Mouse (Mus musculus) testis, adult 2 months (tissue): ENCODE results near the gene Pfdn5. TPM values are rescaled to one million over a fixed set of nuclear protein-coding genes. Genes with fewer than 3 reads are reported as not detected.
"Not testable (repeated sequence)": the region's sequence is repeated elsewhere in the genome, so short reads cannot be mapped to it uniquely, and the experiment has no call there.

ENCODE experiments used
- H3K27ac ChIP-seq: fragments of 200-500 bp; 2 replicates; pipeline ENCODE4 v1.5.1; 2012; ENCODE audit warnings: low read depth, low read length; ENCODE audit not compliant: control insufficient read depth, insufficient read depth
- H3K27me3 ChIP-seq: fragments of 200-500 bp; 2 replicates; pipeline ENCODE4 v1.6.1; 2012; ENCODE audit warnings: mild to moderate bottlenecking, low read length, moderate library complexity; ENCODE audit not compliant: control insufficient read depth, insufficient read depth
- H3K36me3 ChIP-seq: fragments of 200-500 bp; 2 replicates; pipeline ENCODE4 v1.6.1; 2012; ENCODE audit warnings: mild to moderate bottlenecking, low read length; ENCODE audit not compliant: control insufficient read depth, insufficient read depth
- H3K4me1 ChIP-seq: fragments of 200-500 bp; 2 replicates; pipeline ENCODE4 v1.6.1; 2012; ENCODE audit warnings: low read length; ENCODE audit not compliant: control insufficient read depth, insufficient read depth
- H3K4me3 ChIP-seq: fragments of 200-500 bp; 2 replicates; pipeline ENCODE4 v1.5.1; 2012; ENCODE audit warnings: low read depth, mild to moderate bottlenecking, low read length, moderate library complexity, mixed read lengths; ENCODE audit not compliant: control insufficient read depth
- CTCF ChIP-seq: fragments of 200-500 bp; IDR thresholded peaks from 2 replicates; pipeline ENCODE4 v1.5.1; 2012; ENCODE audit warnings: low read depth, mild to moderate bottlenecking, inconsistent platforms, low read length, moderate library complexity; ENCODE audit not compliant: control insufficient read depth, insufficient read depth, insufficient replicate concordance
- POLR2A ChIP-seq: fragments of 200-500 bp; IDR thresholded peaks from 2 replicates; pipeline ENCODE4 v1.6.1; 2012; ENCODE audit warnings: low read depth, mild to moderate bottlenecking, inconsistent platforms, low read length, moderate library complexity; ENCODE audit not compliant: control insufficient read depth
- polyA plus RNA-seq: library from polyadenylated mRNA; depleted of rRNA; stranded (reverse); fragments of >200 nt; gene quantifications from 2 replicates; pipeline ENCODE4 v1.2.3, GENCODE M21; 2012

Pfdn5 gene
- polyA plus RNA-seq, 1 experiment = 331 TPM

DNA sequence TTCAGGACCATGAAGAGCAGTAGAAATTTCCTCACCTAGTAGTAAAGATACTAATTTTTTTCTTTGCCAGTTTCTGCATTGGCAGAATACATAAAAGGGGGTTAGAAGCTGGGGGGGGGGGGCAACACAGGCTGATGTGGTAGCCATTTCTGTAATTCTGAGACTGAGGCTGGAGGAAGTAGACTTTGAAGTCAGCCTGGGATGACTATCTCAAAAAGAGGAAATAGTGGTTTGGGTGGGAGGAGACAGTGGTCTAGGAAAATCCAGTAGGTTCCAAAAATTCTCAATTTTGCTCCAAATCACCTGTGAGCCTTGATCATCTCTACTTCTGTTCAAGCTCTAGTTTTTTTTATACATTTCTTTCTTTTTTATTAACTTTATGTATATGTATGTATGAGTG, 14.4 kb upstream of the Pfdn5 start:
- Histone ChIP-seq H3K4me1 (no peaks in the 10 kb centered on the region), H3K27ac (no peak overlapping the region), H3K36me3 (peaks cover 6% of the 10 kb centered on the region), H3K4me3 (no peak overlapping the region), H3K27me3 (no peaks in the 10 kb centered on the region)
- no peak for TF ChIP-seq POLR2A
- no peak for TF ChIP-seq CTCF

DNA sequence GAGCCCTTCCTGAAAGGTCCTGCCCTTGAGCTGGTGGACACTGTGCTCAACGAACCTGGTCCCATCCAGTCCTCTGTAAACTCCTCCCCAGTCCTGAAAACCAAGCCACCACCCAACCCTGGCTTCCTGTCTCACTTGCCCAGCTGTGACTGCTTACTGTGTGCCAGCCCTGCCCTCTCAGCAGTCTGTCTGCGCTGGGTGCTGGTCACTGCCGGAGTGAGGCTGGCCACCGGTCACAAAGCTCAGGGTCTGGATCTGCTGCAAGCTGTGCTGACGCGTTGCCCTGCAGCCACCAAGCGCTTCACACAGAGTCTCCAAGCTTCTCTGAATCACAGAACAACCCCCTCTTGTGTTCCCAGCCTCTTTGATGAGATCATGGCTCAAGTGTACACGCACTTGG, 10.6 kb upstream of the Pfdn5 start:
- peaks cover 6% of the 10 kb centered on the region for H3K36me3 ChIP-seq

GRCm38 (mm10) chr15:102316263-102316662, 9.7 kb upstream of the Pfdn5 start:
- TF ChIP-seq CTCF (peak; percentile 39; the same call in 1 of the 2 replicates), POLR2A (no peak)
- no peaks in the 10 kb centered on the region for H3K4me1 ChIP-seq
- no peak overlapping the region for H3K4me3 ChIP-seq
- H3K27me3 ChIP-seq = no peaks in the 10 kb centered on the region
- no peak overlapping the region for H3K27ac ChIP-seq
- peaks cover 5% of the 10 kb centered on the region for H3K36me3 ChIP-seq

More for the DNA sequence above, 10.6 kb upstream of the Pfdn5 start:
- Histone ChIP-seq H3K4me3 (no peak overlapping the region), H3K4me1 (no peaks in the 10 kb centered on the region), H3K27me3 (no peaks in the 10 kb centered on the region), H3K27ac (no peak overlapping the region)
- TF ChIP-seq POLR2A (no peak), CTCF (no peak)

- Histone ChIP-seq H3K4me3 (no peak overlapping the region), H3K4me1 (no peaks in the 10 kb centered on the region; the same call in 1 of the 2 replicates), H3K27ac (no peak overlapping the region), H3K36me3 (no peaks in the 10 kb centered on the region; the same call in 1 of the 2 replicates), H3K27me3 (no peaks in the 10 kb centered on the region)
- no peak for TF ChIP-seq POLR2A
- no peak for TF ChIP-seq CTCF
These were observed 1.1 kb upstream of the Pfdn5 start for GRCm38 (mm10) chr15:102324654-102325473.

DNA sequence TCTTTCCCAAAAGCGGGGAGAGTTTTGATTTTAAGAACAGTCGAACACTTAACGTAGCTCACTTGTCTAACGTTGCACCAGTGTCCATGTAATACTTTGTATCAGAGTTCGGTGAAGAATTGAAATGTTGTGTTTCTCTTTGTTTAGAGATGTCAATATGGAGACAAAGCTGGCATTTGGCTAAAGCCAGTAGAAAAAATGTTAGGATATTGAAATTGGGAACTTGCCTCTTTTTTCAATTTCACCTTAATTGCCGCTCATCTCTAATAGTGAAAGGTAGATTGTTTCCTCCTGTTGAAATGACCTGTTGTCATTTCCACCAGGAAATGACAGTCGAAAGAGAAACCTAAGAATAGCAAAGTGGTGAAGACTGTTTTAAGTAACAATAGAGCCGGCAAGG, 976 bp downstream of the Pfdn5 start:
- Histone ChIP-seq H3K4me1 (peaks cover 5% of the 10 kb centered on the region), H3K4me3 (peak overlapping the region; percentile 95; the same call in 1 of the 2 replicates), H3K36me3 (no peaks in the 10 kb centered on the region; the same call in 1 of the 2 replicates), H3K27me3 (no peaks in the 10 kb centered on the region), H3K27ac (no peak overlapping the region; the same call in 1 of the 2 replicates)
- no peak for TF ChIP-seq POLR2A
- TF ChIP-seq CTCF = no peak

DNA sequence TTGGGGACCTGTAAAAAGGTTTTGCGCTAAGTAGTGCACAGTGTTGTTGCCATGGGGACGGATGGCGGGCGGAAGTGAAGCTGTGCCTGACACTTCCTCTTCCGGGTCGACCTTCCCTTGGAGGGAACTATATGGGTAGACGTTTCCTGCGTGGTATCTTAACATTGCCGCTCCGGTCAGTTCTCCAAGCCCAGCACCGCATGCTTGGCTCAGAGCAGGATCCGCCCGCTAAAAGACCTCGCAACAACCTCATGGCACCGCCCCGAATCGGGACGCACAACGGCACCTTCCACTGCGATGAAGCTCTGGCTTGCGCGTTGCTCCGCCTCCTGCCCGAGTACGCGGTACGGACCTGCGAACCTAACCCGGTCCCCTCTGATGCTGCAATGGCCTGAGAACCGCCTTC, 5.7 kb downstream of the Pfdn5 start, which contains the start of gene Myg1:
Gene Myg1, plus strand, starts transcription at position 100 of the 406 bp plus-strand sequence.
- TF ChIP-seq POLR2A = peak; percentile 87
- TF ChIP-seq CTCF = no peak

DNA sequence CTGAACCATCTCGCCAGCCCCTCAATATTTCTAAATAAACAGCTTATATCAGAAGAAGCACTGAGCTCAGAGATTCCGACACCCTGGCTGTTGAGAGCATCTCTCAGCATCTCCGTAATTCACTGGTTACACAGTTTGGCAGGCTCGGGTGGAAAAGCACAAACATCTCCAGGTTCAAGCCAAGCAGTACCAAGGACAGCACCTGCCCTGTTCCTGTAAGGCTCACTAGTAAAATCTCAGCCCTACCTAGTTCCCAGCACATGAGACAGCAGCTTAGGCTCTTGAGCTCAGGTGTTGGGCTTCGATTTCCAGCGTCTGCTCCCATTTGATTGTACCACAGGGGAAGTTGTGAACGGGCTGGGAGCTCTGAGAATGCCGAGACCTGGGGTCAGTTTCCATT, 9.3 kb downstream of the Pfdn5 start:
- H3K4me1 ChIP-seq = peaks cover 13% of the 10 kb centered on the region
- TF ChIP-seq POLR2A (no peak), CTCF (no peak)
- H3K27me3 ChIP-seq = no peaks in the 10 kb centered on the region
- no peak overlapping the region for H3K27ac ChIP-seq
- peaks cover 1% of the 10 kb centered on the region for H3K36me3 ChIP-seq
- H3K4me3 ChIP-seq = no peak overlapping the region

More for the DNA sequence above, 5.7 kb downstream of the Pfdn5 start, which contains the start of gene Myg1:
- no peaks in the 10 kb centered on the region for H3K27me3 ChIP-seq
- H3K36me3 ChIP-seq = no peaks in the 10 kb centered on the region
- H3K4me1 ChIP-seq = peaks cover 13% of the 10 kb centered on the region
- H3K27ac ChIP-seq = peak within 1 kb of the TSS; percentile 84
- H3K4me3 ChIP-seq = peak within 1 kb of the TSS; percentile 95

GRCm38 (mm10) chr15:102335925-102336324, 10.0 kb downstream of the Pfdn5 start:
- not testable (repeated sequence) for H3K4me3 ChIP-seq, H3K27me3 ChIP-seq, H3K27ac ChIP-seq, H3K36me3 ChIP-seq
- peaks cover 13% of the 10 kb centered on the region for H3K4me1 ChIP-seq
